Mouse (Mus musculus): ENCODE data around the gene Ddx24. TPM values are rescaled to one million over a fixed set of nuclear protein-coding genes. Genes with fewer than 3 reads are reported as not detected.
A peak's percentile ranks its signal among the peaks of the same experiment; 100 is the strongest.

Gene Ddx24
- polyA plus RNA-seq, 1 experiment from 2014 or later: 167 TPM

GRCm38 (mm10) chr12:103426710-103427109 is 1.1 kb upstream of the Ddx24 start:
- no peak overlapping the region for H3K4me2 ChIP-seq
- no peak for ATAC-seq (ENCODE audit: low read depth)
- peaks cover 12% of the 10 kb centered on the region for H3K36me3 ChIP-seq
- 0 out of 2 replicates have a peak, but pooled peaks cover 3% of the 10 kb centered on the region for H3K27me3 ChIP-seq
- H3K4me3 ChIP-seq: no peak overlapping the region
- peaks cover 33% of the 10 kb centered on the region for H3K4me1 ChIP-seq (replicated peaks)
- no peak overlapping the region for H3K27ac ChIP-seq (replicated peaks)
- no peaks in the 10 kb centered on the region for H3K9me3 ChIP-seq
- no peak overlapping the region for H3K9ac ChIP-seq
- 90% methylated on average over 7 of the region's 7 CpGs for WGBS

GRCm38 (mm10) chr12:103425016-103425728 is 458 bp downstream of the Ddx24 start:
- ATAC-seq (ENCODE audit: low read depth): peak; percentile 2
- Histone ChIP-seq H3K4me2 (peak overlapping the region; percentile 97), H3K27me3 (0 out of 2 replicates have a peak, but pooled peaks cover 3% of the 10 kb centered on the region), H3K9me3 (no peaks in the 10 kb centered on the region), H3K36me3 (peaks cover 12% of the 10 kb centered on the region), H3K27ac (replicated peaks) (peak overlapping the region; percentile 46), H3K4me3 (peak overlapping the region; percentile 96), H3K4me1 (replicated peaks) (peaks cover 43% of the 10 kb centered on the region), H3K9ac (peak overlapping the region; percentile 95)
- WGBS: 9% methylated on average over 33 of the region's 33 CpGs

GRCm38 (mm10) chr12:103408144-103408543 is 17.5 kb downstream of the Ddx24 start:
- Histone ChIP-seq H3K4me3 (no peak overlapping the region), H3K36me3 (peaks cover 98% of the 10 kb centered on the region), H3K27me3 (no peaks in the 10 kb centered on the region), H3K9ac (no peak overlapping the region), H3K9me3 (no peaks in the 10 kb centered on the region), H3K4me2 (no peak overlapping the region), H3K27ac (replicated peaks) (no peak overlapping the region), H3K4me1 (replicated peaks) (no peaks in the 10 kb centered on the region)
- 92% methylated on average over 10 of the region's 10 CpGs for WGBS
- no peak for ATAC-seq (ENCODE audit: low read depth)

GRCm38 (mm10) chr12:103407720-103408119 is 17.9 kb downstream of the Ddx24 start, which contains the start of gene 9330161L09Rik:
9330161L09Rik (minus strand) TSS chr12:103407820.
- H3K36me3 ChIP-seq: peaks cover 98% of the 10 kb centered on the region
- 97% methylated on average over 4 of the region's 4 CpGs for WGBS
- no peak within 1 kb of the TSS for H3K27ac ChIP-seq (replicated peaks)
- H3K27me3 ChIP-seq: no peaks in the 10 kb centered on the region
- ATAC-seq (ENCODE audit: low read depth): no peak
- no peaks in the 10 kb centered on the region for H3K4me1 ChIP-seq (replicated peaks)
- H3K9me3 ChIP-seq: no peaks in the 10 kb centered on the region
- H3K4me3 ChIP-seq: no peak within 1 kb of the TSS
- no peak within 1 kb of the TSS for H3K9ac ChIP-seq
- H3K4me2 ChIP-seq: no peak within 1 kb of the TSS

- Histone ChIP-seq H3K27ac (replicated peaks) (no peak overlapping the region), H3K27me3 (no peaks in the 10 kb centered on the region), H3K9me3 (no peaks in the 10 kb centered on the region), H3K4me3 (no peak overlapping the region), H3K9ac (no peak overlapping the region), H3K36me3 (peaks cover 84% of the 10 kb centered on the region), H3K4me2 (no peak overlapping the region), H3K4me1 (replicated peaks) (no peaks in the 10 kb centered on the region)
- 91% methylated on average over 18 of the region's 18 CpGs for WGBS
- no peak for ATAC-seq (ENCODE audit: low read depth)
Measured at GRCm38 (mm10) chr12:103404131-103404530, 21.5 kb downstream of the Ddx24 start.

- no peaks in the 10 kb centered on the region; the same call in 1 of the 2 replicates for H3K4me1 ChIP-seq (replicated peaks)
- H3K9me3 ChIP-seq: no peaks in the 10 kb centered on the region
- H3K9ac ChIP-seq: no peak overlapping the region
- ATAC-seq (ENCODE audit: low read depth): no peak
- no peaks in the 10 kb centered on the region for H3K27me3 ChIP-seq
- H3K4me2 ChIP-seq: no peak overlapping the region
- H3K27ac ChIP-seq (replicated peaks): no peak overlapping the region
- no peak overlapping the region for H3K4me3 ChIP-seq
- WGBS: 87% methylated on average over 7 of the region's 7 CpGs
- H3K36me3 ChIP-seq: peaks cover 14% of the 10 kb centered on the region
Measured at GRCm38 (mm10) chr12:103396751-103397150, 28.9 kb downstream of the Ddx24 start.

- no peaks in the 10 kb centered on the region for H3K27me3 ChIP-seq
- ATAC-seq (ENCODE audit: low read depth): no peak
- no peaks in the 10 kb centered on the region for H3K9me3 ChIP-seq
- H3K4me2 ChIP-seq: no peak overlapping the region
- H3K36me3 ChIP-seq: peaks cover 4% of the 10 kb centered on the region
- H3K4me1 ChIP-seq (replicated peaks): no peaks in the 10 kb centered on the region; the same call in 1 of the 2 replicates
- H3K27ac ChIP-seq (replicated peaks): no peak overlapping the region
- WGBS: 80% methylated on average over 12 of the region's 12 CpGs
- H3K9ac ChIP-seq: no peak overlapping the region
- H3K4me3 ChIP-seq: no peak overlapping the region
Measured at GRCm38 (mm10) chr12:103395486-103396275, 29.9 kb downstream of the Ddx24 start.

- Histone ChIP-seq H3K4me1 (replicated peaks) (peaks cover 14% of the 10 kb centered on the region), H3K4me3 (no peak overlapping the region), H3K4me2 (no peak overlapping the region), H3K27me3 (no peaks in the 10 kb centered on the region), H3K27ac (replicated peaks) (no peak overlapping the region), H3K9me3 (no peaks in the 10 kb centered on the region), H3K9ac (no peak overlapping the region), H3K36me3 (no peaks in the 10 kb centered on the region)
- no peak for ATAC-seq (ENCODE audit: low read depth)
- 57% methylated on average over 6 of the region's 6 CpGs for WGBS
Measured at GRCm38 (mm10) chr12:103393528-103393927, 32.1 kb downstream of the Ddx24 start.

GRCm38 (mm10) chr12:103391098-103391497 is 34.5 kb downstream of the Ddx24 start:
- 83% methylated on average over 7 of the region's 7 CpGs for WGBS
- peak overlapping the region; percentile 13; the same call in 1 of the 2 replicates for H3K9ac ChIP-seq
- no peaks in the 10 kb centered on the region for H3K27me3 ChIP-seq
- peaks cover 14% of the 10 kb centered on the region for H3K4me1 ChIP-seq (replicated peaks)
- no peak for ATAC-seq (ENCODE audit: low read depth)
- no peak overlapping the region for H3K4me3 ChIP-seq
- no peak overlapping the region for H3K27ac ChIP-seq (replicated peaks)
- H3K36me3 ChIP-seq: no peaks in the 10 kb centered on the region
- no peak overlapping the region for H3K4me2 ChIP-seq
- H3K9me3 ChIP-seq: no peaks in the 10 kb centered on the region

GRCm38 (mm10) chr12:103389982-103390381 is 35.6 kb downstream of the Ddx24 start:
- no peaks in the 10 kb centered on the region for H3K36me3 ChIP-seq
- H3K27ac ChIP-seq (replicated peaks): no peak overlapping the region
- H3K9ac ChIP-seq: no peak overlapping the region; the same call in 1 of the 2 replicates
- 68% methylated on average over 4 of the region's 4 CpGs for WGBS
- H3K27me3 ChIP-seq: no peaks in the 10 kb centered on the region
- H3K4me1 ChIP-seq (replicated peaks): peaks cover 14% of the 10 kb centered on the region
- ATAC-seq (ENCODE audit: low read depth): no peak
- no peak overlapping the region for H3K4me3 ChIP-seq
- no peaks in the 10 kb centered on the region for H3K9me3 ChIP-seq
- H3K4me2 ChIP-seq: peak overlapping the region; percentile 86; the same call in 1 of the 2 replicates

- Histone ChIP-seq H3K36me3 (no peaks in the 10 kb centered on the region), H3K9ac (peak overlapping the region; percentile 92), H3K27ac (replicated peaks) (no peak overlapping the region), H3K4me1 (replicated peaks) (peaks cover 14% of the 10 kb centered on the region), H3K4me3 (peak overlapping the region; percentile 74), H3K9me3 (no peaks in the 10 kb centered on the region), H3K27me3 (no peaks in the 10 kb centered on the region), H3K4me2 (peak overlapping the region; percentile 86)
- 0 out of 2 replicates have a peak, but pooled peaks have one; percentile 4 for ATAC-seq (ENCODE audit: low read depth)
- 67% methylated on average over 2 of the region's 2 CpGs for WGBS
Measured at GRCm38 (mm10) chr12:103389348-103389727, 36.3 kb downstream of the Ddx24 start.

Measured in neural tube, embryonic 13.5 days (tissue).